Mouse (Mus musculus): Measurements from ENCODE around the gene Ccdc63. TPM values are rescaled to one million over a fixed set of nuclear protein-coding genes. Genes with fewer than 3 reads are reported as not detected.

Gene Ccdc63
- polyA plus RNA-seq, 1 experiment from 2014 or later: not detected

GRCm38 (mm10) chr5:122102476-122103050 is 38.1 kb downstream of the Ccdc63 start:
- no peaks in the 10 kb centered on the region for H3K9me3 ChIP-seq (replicated peaks; ENCODE audit: control insufficient read depth, low read length)
- no peaks in the 10 kb centered on the region for H3K27me3 ChIP-seq (ENCODE audit: control insufficient read depth, insufficient read depth, low read length)
- no peak for ATAC-seq (replicated peaks; ENCODE audit: insufficient number of reproducible peaks, low FRiP score, low TSS enrichment, low read depth)
- 55% methylated on average over 7 of the region's 7 CpGs for WGBS
- no peaks in the 10 kb centered on the region for H3K4me1 ChIP-seq (ENCODE audit: control insufficient read depth, insufficient read depth, low read length)
- no peak overlapping the region for H3K27ac ChIP-seq (replicated peaks; ENCODE audit: low read depth, low read length)
- H3K4me3 ChIP-seq (ENCODE audit: low read depth, low read length): no peak overlapping the region
- H3K36me3 ChIP-seq (replicated peaks; ENCODE audit: control insufficient read depth, insufficient read depth, low read depth, low read length): no peaks in the 10 kb centered on the region
- no peak for DNase-seq (ENCODE audit: low spot score)
- H3K9ac ChIP-seq (replicated peaks; ENCODE audit: low read length): no peak overlapping the region
- H3K4me2 ChIP-seq (ENCODE audit: low read depth, low read length): no peak overlapping the region

- ATAC-seq (replicated peaks; ENCODE audit: insufficient number of reproducible peaks, low FRiP score, low TSS enrichment, low read depth): no peak
- H3K4me3 ChIP-seq (ENCODE audit: low read depth, low read length): no peak overlapping the region
- H3K4me1 ChIP-seq (ENCODE audit: control insufficient read depth, insufficient read depth, low read length): no peaks in the 10 kb centered on the region
- H3K27ac ChIP-seq (replicated peaks; ENCODE audit: low read depth, low read length): no peak overlapping the region
- H3K9me3 ChIP-seq (replicated peaks; ENCODE audit: control insufficient read depth, low read length): no peaks in the 10 kb centered on the region
- DNase-seq (ENCODE audit: low spot score): no peak
- H3K9ac ChIP-seq (replicated peaks; ENCODE audit: low read length): no peak overlapping the region
- H3K36me3 ChIP-seq (replicated peaks; ENCODE audit: control insufficient read depth, insufficient read depth, low read depth, low read length): no peaks in the 10 kb centered on the region
- no peaks in the 10 kb centered on the region for H3K27me3 ChIP-seq (ENCODE audit: control insufficient read depth, insufficient read depth, low read length)
- H3K4me2 ChIP-seq (ENCODE audit: low read depth, low read length): no peak overlapping the region
- WGBS: 94% methylated on average over 10 of the region's 10 CpGs
Measured at GRCm38 (mm10) chr5:122094439-122094838, 46.2 kb downstream of the Ccdc63 start.

- H3K9ac ChIP-seq (replicated peaks; ENCODE audit: low read length): no peak overlapping the region
- H3K9me3 ChIP-seq (replicated peaks; ENCODE audit: control insufficient read depth, low read length): no peaks in the 10 kb centered on the region
- H3K4me1 ChIP-seq (ENCODE audit: control insufficient read depth, insufficient read depth, low read length): no peaks in the 10 kb centered on the region
- DNase-seq (ENCODE audit: low spot score) (no peak), ATAC-seq (replicated peaks; ENCODE audit: insufficient number of reproducible peaks, low FRiP score, low TSS enrichment, low read depth) (no peak)
- H3K4me3 ChIP-seq (ENCODE audit: low read depth, low read length): no peak overlapping the region
- no peaks in the 10 kb centered on the region for H3K27me3 ChIP-seq (ENCODE audit: control insufficient read depth, insufficient read depth, low read length)
- H3K36me3 ChIP-seq (replicated peaks; ENCODE audit: control insufficient read depth, insufficient read depth, low read depth, low read length): no peaks in the 10 kb centered on the region
- H3K4me2 ChIP-seq (ENCODE audit: low read depth, low read length): no peak overlapping the region
- H3K27ac ChIP-seq (replicated peaks; ENCODE audit: low read depth, low read length): no peak overlapping the region
- WGBS: 86% methylated on average over 14 of the region's 14 CpGs
Measured at GRCm38 (mm10) chr5:122093734-122094133, 46.9 kb downstream of the Ccdc63 start.

GRCm38 (mm10) chr5:122092794-122093193 is 47.8 kb downstream of the Ccdc63 start:
- Histone ChIP-seq H3K36me3 (replicated peaks; ENCODE audit: control insufficient read depth, insufficient read depth, low read depth, low read length) (no peaks in the 10 kb centered on the region), H3K4me3 (ENCODE audit: low read depth, low read length) (no peak overlapping the region), H3K27me3 (ENCODE audit: control insufficient read depth, insufficient read depth, low read length) (no peaks in the 10 kb centered on the region), H3K27ac (replicated peaks; ENCODE audit: low read depth, low read length) (no peak overlapping the region), H3K9ac (replicated peaks; ENCODE audit: low read length) (no peak overlapping the region), H3K4me1 (ENCODE audit: control insufficient read depth, insufficient read depth, low read length) (no peaks in the 10 kb centered on the region), H3K9me3 (replicated peaks; ENCODE audit: control insufficient read depth, low read length) (no peaks in the 10 kb centered on the region), H3K4me2 (ENCODE audit: low read depth, low read length) (no peak overlapping the region)
- 55% methylated on average over 11 of the region's 11 CpGs for WGBS
- ATAC-seq (replicated peaks; ENCODE audit: insufficient number of reproducible peaks, low FRiP score, low TSS enrichment, low read depth) (no peak), DNase-seq (ENCODE audit: low spot score) (no peak)

- no peak overlapping the region for H3K27ac ChIP-seq (replicated peaks; ENCODE audit: low read depth, low read length)
- ATAC-seq (replicated peaks; ENCODE audit: insufficient number of reproducible peaks, low FRiP score, low TSS enrichment, low read depth) (no peak), DNase-seq (ENCODE audit: low spot score) (peak; percentile 81)
- WGBS: 16% methylated on average over 15 of the region's 15 CpGs
- H3K36me3 ChIP-seq (replicated peaks; ENCODE audit: control insufficient read depth, insufficient read depth, low read depth, low read length): no peaks in the 10 kb centered on the region
- no peak overlapping the region for H3K4me3 ChIP-seq (ENCODE audit: low read depth, low read length)
- H3K4me2 ChIP-seq (ENCODE audit: low read depth, low read length): no peak overlapping the region
- no peaks in the 10 kb centered on the region for H3K9me3 ChIP-seq (replicated peaks; ENCODE audit: control insufficient read depth, low read length)
- H3K9ac ChIP-seq (replicated peaks; ENCODE audit: low read length): no peak overlapping the region
- H3K4me1 ChIP-seq (ENCODE audit: control insufficient read depth, insufficient read depth, low read length): no peaks in the 10 kb centered on the region
- H3K27me3 ChIP-seq (ENCODE audit: control insufficient read depth, insufficient read depth, low read length): no peaks in the 10 kb centered on the region
Measured at GRCm38 (mm10) chr5:122091070-122091469, 49.6 kb downstream of the Ccdc63 start.

- Histone ChIP-seq H3K9ac (replicated peaks; ENCODE audit: low read length) (no peak overlapping the region), H3K27ac (replicated peaks; ENCODE audit: low read depth, low read length) (no peak overlapping the region), H3K4me1 (ENCODE audit: control insufficient read depth, insufficient read depth, low read length) (no peaks in the 10 kb centered on the region), H3K27me3 (ENCODE audit: control insufficient read depth, insufficient read depth, low read length) (no peaks in the 10 kb centered on the region), H3K4me3 (ENCODE audit: low read depth, low read length) (no peak overlapping the region), H3K4me2 (ENCODE audit: low read depth, low read length) (no peak overlapping the region), H3K36me3 (replicated peaks; ENCODE audit: control insufficient read depth, insufficient read depth, low read depth, low read length) (no peaks in the 10 kb centered on the region), H3K9me3 (replicated peaks; ENCODE audit: control insufficient read depth, low read length) (no peaks in the 10 kb centered on the region)
- ATAC-seq (replicated peaks; ENCODE audit: insufficient number of reproducible peaks, low FRiP score, low TSS enrichment, low read depth) (no peak), DNase-seq (ENCODE audit: low spot score) (no peak)
- 77% methylated on average over 8 of the region's 8 CpGs for WGBS
Measured at GRCm38 (mm10) chr5:122089664-122090063, 51.0 kb downstream of the Ccdc63 start.

GRCm38 (mm10) chr5:122088917-122089316 is 51.7 kb downstream of the Ccdc63 start:
- peak; percentile 90 for DNase-seq (ENCODE audit: low spot score)
- no peaks in the 10 kb centered on the region for H3K9me3 ChIP-seq (replicated peaks; ENCODE audit: control insufficient read depth, low read length)
- ATAC-seq (replicated peaks; ENCODE audit: insufficient number of reproducible peaks, low FRiP score, low TSS enrichment, low read depth): peak; percentile 87
- no peaks in the 10 kb centered on the region for H3K27me3 ChIP-seq (ENCODE audit: control insufficient read depth, insufficient read depth, low read length)
- H3K9ac ChIP-seq (replicated peaks; ENCODE audit: low read length): no peak overlapping the region
- H3K4me1 ChIP-seq (ENCODE audit: control insufficient read depth, insufficient read depth, low read length): no peaks in the 10 kb centered on the region
- no peaks in the 10 kb centered on the region for H3K36me3 ChIP-seq (replicated peaks; ENCODE audit: control insufficient read depth, insufficient read depth, low read depth, low read length)
- H3K4me3 ChIP-seq (ENCODE audit: low read depth, low read length): no peak overlapping the region
- WGBS: 3% methylated on average over 5 of the region's 5 CpGs
- H3K27ac ChIP-seq (replicated peaks; ENCODE audit: low read depth, low read length): no peak overlapping the region
- H3K4me2 ChIP-seq (ENCODE audit: low read depth, low read length): no peak overlapping the region

GRCm38 (mm10) chr5:122086121-122086520 is 54.5 kb downstream of the Ccdc63 start:
- Histone ChIP-seq H3K27me3 (ENCODE audit: control insufficient read depth, insufficient read depth, low read length) (no peaks in the 10 kb centered on the region), H3K9ac (replicated peaks; ENCODE audit: low read length) (no peak overlapping the region)
- no peak for ATAC-seq (replicated peaks; ENCODE audit: insufficient number of reproducible peaks, low FRiP score, low TSS enrichment, low read depth)

More at GRCm38 (mm10) chr5:122086121-122086520, 54.5 kb downstream of the Ccdc63 start:
- no peak overlapping the region for H3K4me2 ChIP-seq (ENCODE audit: low read depth, low read length)
- H3K4me3 ChIP-seq (ENCODE audit: low read depth, low read length): no peak overlapping the region
- no peaks in the 10 kb centered on the region for H3K9me3 ChIP-seq (replicated peaks; ENCODE audit: control insufficient read depth, low read length)
- no peaks in the 10 kb centered on the region for H3K4me1 ChIP-seq (ENCODE audit: control insufficient read depth, insufficient read depth, low read length)
- no peaks in the 10 kb centered on the region for H3K36me3 ChIP-seq (replicated peaks; ENCODE audit: control insufficient read depth, insufficient read depth, low read depth, low read length)
- DNase-seq (ENCODE audit: low spot score): no peak
- WGBS: 75% methylated on average over 3 of the region's 3 CpGs
- no peak overlapping the region for H3K27ac ChIP-seq (replicated peaks; ENCODE audit: low read depth, low read length)
